Mouse (Mus musculus) midbrain, embryonic 10.5 days (tissue): ENCODE results near the gene Iqgap3. TPM values are rescaled to one million over a fixed set of nuclear protein-coding genes. Genes with fewer than 3 reads are reported as not detected.

Experiments
- DNase-seq: peaks from one replicate; pipeline ENCODE4 v3.0.0-alpha.2; 2017; ENCODE audit warnings: low spot score
- H3K27ac ChIP-seq: fragments of 300-500 bp; sonication (generic); replicated peaks from 2 replicates; pipeline ENCODE4 v1.5.1; 2016; ENCODE audit warnings: mild to moderate bottlenecking
- H3K27me3 ChIP-seq: fragments of 300-500 bp; sonication (generic); 2 replicates; pipeline ENCODE4 v1.6.1; 2016; ENCODE audit warnings: low read depth, mild to moderate bottlenecking; ENCODE audit not compliant: poor library complexity, severe bottlenecking
- H3K36me3 ChIP-seq: fragments of 300-500 bp; sonication (generic); 2 replicates; pipeline ENCODE4 v1.6.1; 2016; ENCODE audit warnings: mild to moderate bottlenecking, moderate library complexity
- H3K4me1 ChIP-seq: fragments of 300-500 bp; sonication (generic); 2 replicates; pipeline ENCODE4 v1.6.1; 2016
- H3K4me3 ChIP-seq: fragments of 300-500 bp; sonication (generic); 2 replicates; pipeline ENCODE4 v1.5.1; 2016; ENCODE audit warnings: mild to moderate bottlenecking, moderate library complexity
- H3K9me3 ChIP-seq: fragments of 300-500 bp; sonication (generic); replicated peaks from 2 replicates; pipeline ENCODE4 v1.6.1; 2016; ENCODE audit warnings: mild to moderate bottlenecking
- WGBS: fragments of 180-500 bp; shearing (Covaris S2); methylation state at CpG from one replicate; pipeline ENCODE4 v1.1.7; 2016; 5-methylcytosine and 5-hydroxymethylcytosine counted together
- polyA plus RNA-seq: library from polyadenylated mRNA; unstranded; fragments of >200 nt; fragmentation: Nextera tagmentation; extraction: Ambion mirVana; gene quantifications from 2 replicates; pipeline ENCODE4 v1.2.1, GENCODE M21; 2016

The Iqgap3 gene
- polyA plus RNA-seq, 1 experiment from 2014 or later = 24.6 TPM

- WGBS = 93% methylated on average over 6 of the region's 6 CpGs
- no peaks in the 10 kb centered on the region for H3K9me3 ChIP-seq
- H3K27ac ChIP-seq = no peak overlapping the region
- H3K36me3 ChIP-seq = peaks cover 97% of the 10 kb centered on the region
- H3K4me1 ChIP-seq = no peaks in the 10 kb centered on the region
- H3K27me3 ChIP-seq = no peaks in the 10 kb centered on the region
- H3K4me3 ChIP-seq = no peak overlapping the region
- DNase-seq = no peak
Measured at GRCm38 (mm10) chr3:88102196-88102595, 20.4 kb downstream of the Iqgap3 start.

- no peak for DNase-seq
- Histone ChIP-seq H3K4me3 (no peak overlapping the region), H3K4me1 (no peaks in the 10 kb centered on the region), H3K36me3 (peaks cover 97% of the 10 kb centered on the region), H3K27me3 (no peaks in the 10 kb centered on the region), H3K9me3 (no peaks in the 10 kb centered on the region), H3K27ac (no peak overlapping the region)
- 83% methylated on average over 6 of the region's 6 CpGs for WGBS
Measured at GRCm38 (mm10) chr3:88102611-88103010, 20.8 kb downstream of the Iqgap3 start.

- no peaks in the 10 kb centered on the region for H3K9me3 ChIP-seq
- no peaks in the 10 kb centered on the region for H3K4me1 ChIP-seq
- H3K27me3 ChIP-seq = no peaks in the 10 kb centered on the region
- no peak for DNase-seq
- no peak overlapping the region for H3K4me3 ChIP-seq
- H3K27ac ChIP-seq = no peak overlapping the region
- peaks cover 99% of the 10 kb centered on the region for H3K36me3 ChIP-seq
- WGBS = 78% methylated on average over 4 of the region's 4 CpGs
Measured at GRCm38 (mm10) chr3:88106126-88106525, 24.4 kb downstream of the Iqgap3 start.

GRCm38 (mm10) chr3:88109126-88109525 lies 27.4 kb downstream of the Iqgap3 start:
- H3K27ac ChIP-seq = no peak overlapping the region
- WGBS = 96% methylated on average over 6 of the region's 6 CpGs
- DNase-seq = no peak
- no peaks in the 10 kb centered on the region for H3K9me3 ChIP-seq
- no peak overlapping the region for H3K4me3 ChIP-seq
- no peaks in the 10 kb centered on the region for H3K4me1 ChIP-seq
- H3K36me3 ChIP-seq = peaks cover 99% of the 10 kb centered on the region
- H3K27me3 ChIP-seq = no peaks in the 10 kb centered on the region

- Histone ChIP-seq H3K27me3 (no peaks in the 10 kb centered on the region), H3K4me3 (no peak overlapping the region), H3K4me1 (no peaks in the 10 kb centered on the region), H3K27ac (no peak overlapping the region), H3K9me3 (no peaks in the 10 kb centered on the region), H3K36me3 (peaks cover 97% of the 10 kb centered on the region)
- DNase-seq = no peak
- WGBS = 94% methylated on average over 12 of the region's 12 CpGs
Measured at GRCm38 (mm10) chr3:88114396-88114795, 32.6 kb downstream of the Iqgap3 start.

- DNase-seq = no peak
- Histone ChIP-seq H3K9me3 (no peaks in the 10 kb centered on the region), H3K27me3 (no peaks in the 10 kb centered on the region), H3K27ac (no peak overlapping the region), H3K4me1 (no peaks in the 10 kb centered on the region), H3K4me3 (no peak overlapping the region), H3K36me3 (peaks cover 61% of the 10 kb centered on the region)
- WGBS = 89% methylated on average over 19 of the region's 19 CpGs
Measured at GRCm38 (mm10) chr3:88120117-88120651, 38.4 kb downstream of the Iqgap3 start.

- Histone ChIP-seq H3K4me1 (no peaks in the 10 kb centered on the region), H3K27me3 (no peaks in the 10 kb centered on the region), H3K27ac (no peak overlapping the region), H3K9me3 (no peaks in the 10 kb centered on the region), H3K36me3 (peaks cover 50% of the 10 kb centered on the region), H3K4me3 (no peak overlapping the region)
- DNase-seq = no peak
- WGBS = 84% methylated on average over 14 of the region's 14 CpGs
Measured at GRCm38 (mm10) chr3:88121164-88122131, 39.7 kb downstream of the Iqgap3 start.

GRCm38 (mm10) chr3:88125195-88125594 lies 43.4 kb downstream of the Iqgap3 start:
- DNase-seq = no peak
- Histone ChIP-seq H3K27ac (no peak overlapping the region), H3K36me3 (peaks cover 14% of the 10 kb centered on the region), H3K27me3 (no peaks in the 10 kb centered on the region), H3K9me3 (no peaks in the 10 kb centered on the region), H3K4me3 (no peak overlapping the region), H3K4me1 (no peaks in the 10 kb centered on the region)
- 73% methylated on average over 4 of the region's 4 CpGs for WGBS

- Histone ChIP-seq H3K27me3 (no peaks in the 10 kb centered on the region), H3K36me3 (peaks cover 4% of the 10 kb centered on the region; the same call in 1 of the 2 replicates), H3K9me3 (no peaks in the 10 kb centered on the region), H3K27ac (no peak overlapping the region), H3K4me1 (no peaks in the 10 kb centered on the region), H3K4me3 (no peak overlapping the region)
- WGBS = 87% methylated on average over 7 of the region's 7 CpGs
- DNase-seq = no peak
Measured at GRCm38 (mm10) chr3:88126181-88126580, 44.4 kb downstream of the Iqgap3 start.

- no peak overlapping the region for H3K27ac ChIP-seq
- no peaks in the 10 kb centered on the region for H3K36me3 ChIP-seq
- no peaks in the 10 kb centered on the region for H3K27me3 ChIP-seq
- DNase-seq = no peak
- no peak overlapping the region for H3K4me3 ChIP-seq
- WGBS = 73% methylated on average over 3 of the region's 3 CpGs
- no peaks in the 10 kb centered on the region for H3K9me3 ChIP-seq
- H3K4me1 ChIP-seq = no peaks in the 10 kb centered on the region
Measured at GRCm38 (mm10) chr3:88127636-88128035, 45.9 kb downstream of the Iqgap3 start.

GRCm38 (mm10) chr3:88128056-88128455 lies 46.3 kb downstream of the Iqgap3 start:
- 84% methylated on average over 5 of the region's 5 CpGs for WGBS
- Histone ChIP-seq H3K4me3 (no peak overlapping the region), H3K27ac (no peak overlapping the region)

GRCm38 (mm10) chr3:88129006-88129405 lies 47.2 kb downstream of the Iqgap3 start:
- Histone ChIP-seq H3K27me3 (no peaks in the 10 kb centered on the region), H3K36me3 (no peaks in the 10 kb centered on the region), H3K4me3 (no peak overlapping the region), H3K27ac (no peak overlapping the region), H3K4me1 (peaks cover 9% of the 10 kb centered on the region), H3K9me3 (no peaks in the 10 kb centered on the region)
- 57% methylated on average over 4 of the region's 4 CpGs for WGBS
- DNase-seq = no peak

More at GRCm38 (mm10) chr3:88128056-88128455, 46.3 kb downstream of the Iqgap3 start:
- Histone ChIP-seq H3K4me1 (no peaks in the 10 kb centered on the region), H3K36me3 (no peaks in the 10 kb centered on the region), H3K9me3 (no peaks in the 10 kb centered on the region), H3K27me3 (no peaks in the 10 kb centered on the region)
- no peak for DNase-seq

- Histone ChIP-seq H3K4me1 (peaks cover 9% of the 10 kb centered on the region), H3K9me3 (no peaks in the 10 kb centered on the region), H3K27ac (no peak overlapping the region), H3K4me3 (no peak overlapping the region), H3K27me3 (no peaks in the 10 kb centered on the region), H3K36me3 (no peaks in the 10 kb centered on the region)
- no peak for DNase-seq
- 90% methylated on average over 3 of the region's 3 CpGs for WGBS
Measured at GRCm38 (mm10) chr3:88131071-88131470, 49.3 kb downstream of the Iqgap3 start.
